Mouse (Mus musculus): ENCODE measurements around the gene Rhox7b. TPM values are rescaled to one million over a fixed set of nuclear protein-coding genes. Genes with fewer than 3 reads are reported as not detected.

Gene Rhox7b
- polyA plus RNA-seq (2017; shearing (Covaris generic)): not detected

DNA sequence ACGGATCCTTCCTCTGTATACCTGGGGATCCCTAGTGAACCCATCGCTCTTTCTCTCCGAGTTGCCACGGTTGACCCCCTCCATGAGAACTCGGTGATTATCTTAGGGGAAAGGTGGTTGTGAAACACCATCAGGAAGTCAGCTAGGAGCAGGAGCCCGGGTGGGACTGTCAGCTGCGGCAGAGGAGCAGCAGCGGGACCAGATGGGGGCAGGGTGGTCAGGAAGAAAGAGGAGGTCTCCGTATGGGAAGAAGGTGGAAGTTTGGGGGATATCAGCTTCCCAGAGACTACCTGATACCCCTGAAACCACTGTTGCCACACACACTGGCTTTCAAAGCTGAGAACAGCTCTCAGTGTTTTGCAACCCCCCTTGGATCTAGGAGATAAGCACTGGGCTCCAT lies at the start of gene Rhox7b:
Rhox7b (minus strand) TSS at position 101 of the 400 bp plus-strand sequence.

DNA sequence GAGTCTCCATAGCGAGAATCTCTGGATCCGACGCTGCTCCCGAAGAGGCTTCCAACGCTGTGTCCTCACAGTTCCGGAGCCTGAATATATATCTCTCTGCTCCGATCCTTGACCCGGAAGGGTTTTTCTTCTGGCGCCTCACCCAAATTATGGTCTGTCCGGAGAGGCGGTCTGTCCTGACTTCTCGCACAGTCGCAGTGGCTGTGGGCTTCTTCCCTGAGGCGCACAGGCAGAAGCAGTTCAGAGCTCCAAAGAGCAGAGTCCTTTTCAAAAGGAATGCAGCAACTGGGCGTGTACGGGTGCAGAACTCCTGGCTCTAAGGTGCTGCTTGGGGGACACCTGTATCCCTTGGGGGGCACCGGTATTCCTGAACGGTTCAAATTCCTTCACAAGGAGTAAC lies 4.6 kb upstream of the Rhox7b start, which contains the start of gene Rhox9:
Rhox9 (minus strand) TSS at position 101 of the 400 bp plus-strand sequence.

DNA sequence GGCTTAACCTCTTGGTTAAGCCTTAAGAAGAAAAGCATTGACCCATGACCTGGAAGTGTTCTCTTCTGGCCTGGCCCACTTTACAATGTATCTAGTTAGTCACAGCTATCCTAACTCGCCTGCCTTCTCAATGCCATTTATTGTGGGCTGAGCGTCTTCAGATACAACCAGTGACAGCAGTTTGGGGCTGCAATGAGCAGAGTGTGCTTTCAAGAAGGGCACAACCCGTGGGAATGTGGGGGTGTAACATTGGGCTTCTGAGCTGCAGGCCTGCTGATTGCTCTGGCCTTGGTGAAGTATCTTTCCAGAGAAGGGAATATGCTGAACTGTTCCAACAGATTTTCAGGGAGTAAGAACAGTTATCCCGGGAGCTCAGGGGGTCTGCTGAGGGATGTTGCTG lies 18.2 kb downstream of the Rhox7b start, which contains the start of gene Rhox8:
Rhox8 (minus strand) TSS at position 101 of the 400 bp plus-strand sequence.

Other genes starting within 250 kb of the Rhox7b start
- gene Rhox4g, start 245.9 kb downstream of the Rhox7b start, polyA plus RNA-seq (2017; shearing (Covaris generic)): not detected
- not detected for gene Rhox3h, start 228.5 kb downstream of the Rhox7b start, polyA plus RNA-seq (2017; shearing (Covaris generic))
- not detected for gene Rhox2h, start 224.0 kb downstream of the Rhox7b start, polyA plus RNA-seq (2017; shearing (Covaris generic))
- gene Rhox5, start 92.4 kb downstream of the Rhox7b start, polyA plus RNA-seq (2017; shearing (Covaris generic)): not detected
- gene Rhox6, start 70.3 kb downstream of the Rhox7b start, polyA plus RNA-seq (2017; shearing (Covaris generic)): not detected
- not detected for gene Rhox7a, start 65.5 kb downstream of the Rhox7b start, polyA plus RNA-seq (2017; shearing (Covaris generic))
- not detected for gene Rhox8, start 18.3 kb downstream of the Rhox7b start, polyA plus RNA-seq (2017; shearing (Covaris generic))
- gene Rhox9, start 4.5 kb upstream of the Rhox7b start, polyA plus RNA-seq (2017; shearing (Covaris generic)): not detected
- not detected for gene Btg1-ps1, start 121.6 kb upstream of the Rhox7b start, polyA plus RNA-seq (2017; shearing (Covaris generic))
- gene Btg1-ps2, start 145.9 kb upstream of the Rhox7b start, polyA plus RNA-seq (2017; shearing (Covaris generic)): not detected
- not detected for gene Rhox10, start 169.2 kb upstream of the Rhox7b start, polyA plus RNA-seq (2017; shearing (Covaris generic))
- gene Rhox11, start 187.9 kb upstream of the Rhox7b start, polyA plus RNA-seq (2017; shearing (Covaris generic)): not detected
- gene Rhox12, start 213.7 kb upstream of the Rhox7b start, polyA plus RNA-seq (2017; shearing (Covaris generic)): not detected
- not detected for gene Rhox13, start 224.0 kb upstream of the Rhox7b start, polyA plus RNA-seq (2017; shearing (Covaris generic))